Mouse (Mus musculus): Measurements from ENCODE around the gene Gja4.

Gja4 gene

DNA sequence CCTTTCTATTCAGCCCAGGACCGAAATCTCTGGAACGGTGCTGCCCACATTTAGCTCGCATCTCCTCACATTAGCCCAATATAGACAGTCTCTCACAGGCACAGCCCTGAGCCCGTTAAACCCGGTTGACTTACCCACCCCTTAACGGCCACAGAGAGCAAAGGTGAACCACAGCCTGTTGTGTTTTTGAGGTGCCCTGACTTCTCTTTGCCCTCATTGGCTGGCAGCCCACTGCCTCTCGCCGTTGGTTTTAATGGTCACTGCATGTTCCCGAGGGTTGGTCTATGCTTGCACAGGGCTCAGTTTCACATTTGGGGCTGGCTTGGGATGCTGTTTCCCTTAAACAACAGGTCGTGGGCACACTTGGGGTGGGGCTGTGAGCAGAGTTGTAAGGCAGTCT lies 10.5 kb upstream of the Gja4 start:
- no peak for DNase-seq (ENCODE audit: low read depth, low spot score)

DNA sequence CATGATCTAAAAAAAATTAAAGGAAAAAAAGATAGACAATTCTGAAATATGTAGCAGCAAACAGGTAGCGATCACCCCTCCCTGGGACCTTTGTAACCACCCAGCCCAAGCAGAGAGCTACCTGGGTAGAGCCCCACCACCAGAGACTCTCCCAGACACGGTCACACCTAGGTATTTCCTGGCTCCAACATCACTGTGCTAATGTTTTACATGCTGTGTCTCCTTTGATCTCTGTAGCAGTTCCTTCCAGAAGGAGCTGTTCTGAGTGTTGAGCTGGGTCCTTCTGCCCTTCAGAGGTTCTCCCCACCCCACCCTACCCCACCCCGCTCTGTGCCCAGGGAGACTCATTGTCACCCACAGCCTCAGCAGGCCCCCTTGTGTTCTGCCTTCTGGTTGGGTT lies 9.8 kb upstream of the Gja4 start:
- no peak for DNase-seq (ENCODE audit: low read depth, low spot score)

DNA sequence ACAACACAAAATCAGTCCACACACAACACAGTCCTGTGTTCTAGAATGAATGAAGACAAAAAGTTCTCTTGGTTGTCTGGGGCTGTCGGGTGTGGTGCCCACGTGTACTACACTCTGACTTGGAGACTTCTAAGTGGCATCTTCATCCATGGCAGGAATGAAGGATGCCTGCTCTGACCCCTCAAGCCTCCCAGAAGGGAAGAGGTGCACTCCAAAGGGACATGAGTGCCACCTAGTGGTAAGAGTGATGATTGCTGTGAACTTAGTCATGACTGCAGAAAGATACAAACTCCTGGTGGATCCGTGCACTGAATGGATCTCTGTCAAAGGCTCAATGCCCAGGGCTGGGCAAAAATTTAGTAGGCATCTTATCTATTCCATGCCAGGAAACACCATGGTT lies 5.8 kb upstream of the Gja4 start:
- peak; percentile 80 for DNase-seq (ENCODE audit: low read depth, low spot score)

GRCm38 (mm10) chr4:127317143-127317542 lies 3.3 kb upstream of the Gja4 start:
- DNase-seq (ENCODE audit: low read depth, low spot score) = peak; percentile 63

- DNase-seq (ENCODE audit: low read depth, low spot score) = no peak
Observed at GRCm38 (mm10) chr4:127315753-127316152, 1.9 kb upstream of the Gja4 start.

- DNase-seq (ENCODE audit: low read depth, low spot score) = peak; percentile 21
Observed at GRCm38 (mm10) chr4:127314585-127314984, 746 bp upstream of the Gja4 start.

DNA sequence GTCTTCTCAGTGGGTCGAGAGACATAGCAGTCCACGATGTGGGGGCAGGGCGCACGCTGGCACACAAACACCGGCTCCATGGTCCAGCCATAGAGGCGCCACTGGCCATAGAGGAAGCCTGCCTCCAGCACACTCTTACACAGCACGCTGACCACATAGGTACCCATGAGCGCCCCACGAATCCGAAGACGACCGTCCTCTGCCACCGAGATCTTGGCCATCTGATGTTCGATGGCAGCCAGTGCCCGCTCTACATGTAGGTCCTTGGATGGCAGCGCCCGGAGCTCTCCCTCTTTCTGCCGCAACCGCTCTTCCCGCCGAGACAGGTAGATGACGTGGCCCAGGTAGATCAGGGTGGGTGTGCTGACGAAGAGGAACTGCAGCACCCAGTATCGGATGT lies 1.5 kb downstream of the Gja4 start:
- DNase-seq (ENCODE audit: low read depth, low spot score) = no peak

DNA sequence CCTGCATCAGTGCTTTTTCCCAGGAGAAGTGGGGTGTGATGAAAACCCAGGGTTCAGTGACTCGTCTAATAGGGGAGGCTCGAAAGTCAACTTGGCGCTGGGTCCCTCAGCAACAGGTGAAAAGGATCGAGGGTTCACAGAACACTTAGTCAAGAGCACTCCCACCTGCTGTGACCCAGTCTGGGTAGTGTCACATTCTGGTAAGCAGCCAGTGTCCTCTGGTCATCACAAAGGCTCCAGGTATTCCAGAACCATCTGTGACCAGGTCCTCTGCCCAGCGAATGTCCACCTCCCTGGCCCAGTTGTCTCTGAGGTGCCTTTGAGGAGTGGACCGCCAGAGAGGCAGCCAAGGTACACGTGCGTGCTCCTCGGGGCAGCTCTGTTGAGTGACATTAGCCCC lies 2.3 kb downstream of the Gja4 start:
- DNase-seq (ENCODE audit: low read depth, low spot score) = peak; percentile 64

DNA sequence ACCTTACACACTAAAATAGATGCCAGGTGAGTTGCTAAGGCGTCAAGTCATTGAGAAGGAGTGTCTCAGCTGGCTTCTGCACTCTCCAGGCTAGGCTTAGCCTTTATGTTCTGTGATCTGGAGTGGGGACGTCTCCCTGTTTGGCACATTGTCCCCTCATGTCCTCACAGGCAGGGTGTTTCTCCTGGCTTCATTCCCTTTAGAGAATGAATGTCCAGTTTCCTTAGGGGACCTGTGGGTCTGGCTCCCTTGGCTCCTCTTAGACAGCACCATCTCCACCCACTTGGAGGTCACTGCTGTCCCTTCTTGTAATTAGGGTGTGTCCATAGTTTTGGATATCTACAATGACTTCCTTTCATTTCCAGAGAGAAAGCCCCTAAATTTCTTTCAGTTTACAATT lies 6.9 kb downstream of the Gja4 start:
- DNase-seq (ENCODE audit: low read depth, low spot score) = no peak

GRCm38 (mm10) chr4:127303796-127304195 lies 10.0 kb downstream of the Gja4 start:
- DNase-seq (ENCODE audit: low read depth, low spot score) = no peak

DNA sequence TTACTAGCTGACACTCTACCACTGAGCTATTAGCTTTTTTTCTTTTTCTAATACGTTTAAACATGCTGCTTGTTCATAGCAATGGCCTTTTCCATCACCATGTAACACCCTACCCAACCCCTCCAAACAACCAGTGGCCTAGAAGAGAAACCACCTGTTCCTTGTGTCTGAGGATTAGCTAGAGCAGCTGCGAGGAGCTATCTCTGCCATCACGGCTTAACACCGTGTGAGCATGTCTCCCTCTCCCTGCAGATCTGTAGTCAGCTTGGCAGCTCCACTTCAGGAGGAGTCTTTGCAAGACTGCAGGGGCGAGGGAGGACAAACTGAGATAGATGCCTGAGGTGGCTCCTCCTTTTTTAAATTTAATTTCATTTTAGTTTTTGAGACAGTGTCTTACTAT lies 13.3 kb downstream of the Gja4 start:
- DNase-seq (ENCODE audit: low read depth, low spot score) = peak; percentile 24

GRCm38 (mm10) chr4:127292631-127293030 lies 21.2 kb downstream of the Gja4 start:
- no peak for DNase-seq (ENCODE audit: low read depth, low spot score)

GRCm38 (mm10) chr4:127289039-127289548 lies 24.7 kb downstream of the Gja4 start:
- DNase-seq (ENCODE audit: low read depth, low spot score) = no peak

DNA sequence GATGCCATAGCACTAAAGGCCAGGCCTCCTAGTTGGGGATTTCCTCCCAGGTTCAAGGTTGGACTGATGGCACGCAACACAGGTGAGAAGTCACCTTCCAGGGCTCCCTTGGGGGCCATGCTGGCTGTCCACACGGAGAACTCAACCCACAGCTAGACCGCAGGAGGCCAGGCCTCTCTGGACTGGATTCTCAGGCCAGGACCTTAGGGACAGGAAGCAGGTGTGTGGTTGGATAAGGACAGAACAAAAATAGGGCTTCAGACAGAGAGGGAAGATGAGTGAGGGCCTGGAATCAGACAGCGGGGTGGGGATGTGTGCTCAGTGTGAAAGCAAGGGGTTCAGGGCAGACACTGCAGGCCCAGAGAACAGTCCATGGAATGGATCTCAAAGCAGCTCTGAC lies 26.9 kb downstream of the Gja4 start:
- DNase-seq (ENCODE audit: low read depth, low spot score) = no peak

DNA sequence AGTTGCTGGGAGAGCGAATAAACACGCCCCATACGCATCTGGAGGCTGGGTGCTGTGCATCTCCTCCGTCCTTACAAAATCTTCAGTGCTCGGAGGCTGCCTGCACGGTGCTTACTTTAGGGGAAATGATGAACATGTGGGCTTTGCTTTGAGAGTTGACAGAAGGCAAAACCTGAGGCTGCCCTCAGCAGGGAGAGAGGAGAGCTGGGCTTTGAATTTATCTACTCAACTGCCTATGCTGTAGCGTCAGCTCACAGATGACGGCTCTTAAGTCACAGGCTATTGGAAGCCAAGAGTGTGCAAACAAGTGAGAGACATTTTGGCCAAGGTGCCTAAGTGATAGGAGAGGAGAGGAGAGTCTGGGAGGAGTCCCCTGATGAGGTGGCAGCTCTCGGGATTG lies 34.6 kb downstream of the Gja4 start:
- DNase-seq (ENCODE audit: low read depth, low spot score) = no peak

DNA sequence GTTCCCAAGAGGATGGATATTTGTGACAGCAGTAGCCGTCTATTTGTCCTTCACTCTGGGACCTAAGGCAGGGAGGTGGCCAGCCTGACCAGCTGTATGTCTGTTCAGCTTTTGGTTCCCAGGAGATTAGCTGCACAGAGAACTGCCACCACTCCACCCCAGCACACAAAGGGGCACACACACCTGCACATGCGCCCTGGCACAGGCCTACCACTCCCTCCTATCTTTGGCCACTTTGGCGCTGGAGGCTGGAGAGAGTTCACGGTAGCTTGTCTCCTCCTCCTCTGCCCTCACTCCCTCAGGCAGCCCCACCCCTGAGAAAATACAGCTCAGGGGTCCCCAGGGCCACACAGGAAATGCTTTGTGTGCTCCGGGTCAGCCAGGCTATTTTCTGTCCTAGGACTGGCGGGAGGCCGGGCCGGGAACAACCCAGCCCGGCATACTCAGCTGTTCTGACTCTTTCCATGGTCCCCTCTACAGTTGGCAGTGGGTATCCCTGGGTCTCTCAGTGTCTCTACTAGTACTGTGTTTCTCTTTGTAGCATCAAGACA lies 35.3 kb downstream of the Gja4 start:
- no peak for DNase-seq (ENCODE audit: low read depth, low spot score)

GRCm38 (mm10) chr4:127264183-127264554 lies 49.7 kb downstream of the Gja4 start:
- no peak for DNase-seq (ENCODE audit: low read depth, low spot score)

DNA sequence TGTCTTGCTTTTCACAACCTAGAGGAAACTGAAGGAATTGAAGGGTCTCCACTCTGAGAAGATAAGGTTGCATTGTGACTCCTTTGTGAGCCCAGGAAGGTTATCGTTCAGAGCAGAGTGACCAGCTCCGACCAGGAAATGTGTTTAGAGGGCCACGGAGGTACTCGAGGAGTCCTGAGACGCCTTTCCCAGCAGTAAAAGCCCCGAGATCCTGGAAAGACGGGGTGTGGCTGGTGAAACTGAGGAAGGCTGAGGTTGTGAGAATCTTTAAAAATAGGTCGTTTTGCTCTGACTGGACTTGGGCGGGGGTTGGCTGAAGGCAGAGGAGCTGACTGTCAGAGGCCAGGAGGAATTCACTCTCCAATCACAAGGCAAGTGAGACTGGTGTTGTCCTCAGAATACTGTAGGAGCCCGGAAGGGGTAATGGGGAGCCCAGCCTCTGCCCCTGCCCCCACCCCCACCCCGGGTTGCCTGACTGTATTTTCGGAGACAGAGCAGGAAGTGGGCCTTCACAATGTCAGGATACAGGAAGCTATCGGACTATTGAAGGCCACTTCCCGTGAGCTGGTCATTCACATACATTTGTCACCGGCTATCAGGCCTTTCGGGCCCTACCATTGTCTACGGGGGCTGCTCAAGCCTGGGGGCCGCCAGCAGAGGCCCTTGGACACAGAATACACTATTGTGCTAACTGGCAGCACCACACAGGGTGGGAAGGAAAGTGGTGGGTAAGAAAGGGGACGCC lies 50.2 kb downstream of the Gja4 start:
- DNase-seq (ENCODE audit: low read depth, low spot score) = no peak

GRCm38 (mm10) chr4:127261601-127262000 lies 52.2 kb downstream of the Gja4 start:
- no peak for DNase-seq (ENCODE audit: low read depth, low spot score)

Data from brain, adult 2 months (tissue).